Mouse (Mus musculus) kidney, embryonic 16.5 days (tissue): ENCODE data around the gene Pde3a. TPM values are rescaled to one million over a fixed set of nuclear protein-coding genes. Genes with fewer than 3 reads are reported as not detected.
A peak's percentile ranks its signal among the peaks of the same experiment; 100 is the strongest.

Experiments used
- ATAC-seq: fragments of 200-750 bp; cut with Nextera tagmentation; 2 replicates; pipeline ENCODE4 v1.8.0; 2017; ENCODE audit warnings: moderate TSS enrichment; ENCODE audit not compliant: low FRiP score, low TSS enrichment
- H3K27ac ChIP-seq: fragments of 300-500 bp; sonication (generic); 2 replicates; pipeline ENCODE4 v1.5.1; 2014; ENCODE audit warnings: low read length
- H3K27me3 ChIP-seq: fragments of 300-500 bp; sonication (generic); 2 replicates; pipeline ENCODE4 v1.6.1; 2014; ENCODE audit warnings: low read length, control low read depth, mixed read lengths; ENCODE audit not compliant: insufficient read depth
- H3K36me3 ChIP-seq: fragments of 300-500 bp; sonication (generic); 2 replicates; pipeline ENCODE4 v1.6.1; 2014; ENCODE audit warnings: low read length, control low read depth, mixed read lengths; ENCODE audit not compliant: insufficient read depth
- H3K4me1 ChIP-seq: fragments of 300-500 bp; sonication (generic); 2 replicates; pipeline ENCODE4 v1.6.1; 2014; ENCODE audit warnings: low read length, control low read depth, mixed read lengths; ENCODE audit not compliant: insufficient read depth
- H3K4me2 ChIP-seq: fragments of 300-500 bp; sonication (generic); replicated peaks from 2 replicates; pipeline ENCODE4 v1.6.1; 2014; ENCODE audit warnings: low read depth, low read length
- H3K4me3 ChIP-seq: fragments of 300-500 bp; sonication (generic); 2 replicates; pipeline ENCODE4 v1.5.1; 2014; ENCODE audit warnings: mild to moderate bottlenecking, low read length
- H3K9ac ChIP-seq: fragments of 300-500 bp; sonication (generic); replicated peaks from 2 replicates; pipeline ENCODE4 v1.6.1; 2014; ENCODE audit warnings: low read length
- H3K9me3 ChIP-seq: fragments of 300-500 bp; sonication (generic); 2 replicates; pipeline ENCODE4 v1.6.1; 2016; ENCODE audit warnings: low read length, control low read depth
- WGBS: fragments of 180-500 bp; shearing (Covaris S2); extraction: QIAGEN DNeasy Blood & Tissue Kit; methylation state at CpG from one replicate; pipeline ENCODE4 v1.1.7; 2014; 5-methylcytosine and 5-hydroxymethylcytosine counted together
- polyA plus RNA-seq: library from polyadenylated mRNA; unstranded; fragments of >200 nt; fragmentation: Nextera tagmentation; extraction: Ambion mirVana; gene quantifications from 2 replicates; pipeline ENCODE4 v1.2.1, GENCODE M21; 2015

The Pde3a gene
- polyA plus RNA-seq, 1 experiment from 2014 or later, result 12.1 TPM

GRCm38 (mm10) chr6:141405496-141405895 lies 156.4 kb downstream of the Pde3a start:
- H3K4me2 ChIP-seq, result no peak overlapping the region
- H3K36me3 ChIP-seq, result no peaks in the 10 kb centered on the region
- no peak overlapping the region for H3K9ac ChIP-seq
- H3K27me3 ChIP-seq, result no peaks in the 10 kb centered on the region
- H3K9me3 ChIP-seq, result no peaks in the 10 kb centered on the region
- peaks cover 7% of the 10 kb centered on the region; the same call in 1 of the 2 replicates for H3K4me1 ChIP-seq
- 41% methylated on average over 5 of the region's 5 CpGs for WGBS
- ATAC-seq, result no peak
- H3K27ac ChIP-seq, result no peak overlapping the region
- H3K4me3 ChIP-seq, result no peak overlapping the region

DNA sequence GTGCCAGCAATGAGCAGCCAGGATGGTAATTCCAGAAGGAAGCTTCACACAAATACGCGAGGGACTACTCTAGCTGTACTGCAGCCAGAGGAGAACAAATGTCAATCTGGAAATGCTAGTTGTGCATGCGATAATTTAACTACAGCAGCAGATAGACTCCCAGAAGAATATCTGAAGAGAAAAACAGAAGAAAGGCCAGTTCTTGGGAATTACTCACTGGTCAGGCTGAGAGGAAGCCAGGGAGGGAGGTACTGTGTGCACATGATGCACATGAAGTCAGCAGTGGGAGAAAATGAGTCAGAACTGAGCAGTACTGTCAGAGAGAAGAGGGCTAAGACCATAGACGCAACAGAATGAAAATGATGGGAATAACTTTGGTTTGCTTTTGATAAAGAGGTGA lies 159.7 kb downstream of the Pde3a start:
- Histone ChIP-seq H3K4me2 (no peak overlapping the region), H3K9me3 (no peaks in the 10 kb centered on the region), H3K4me3 (no peak overlapping the region), H3K9ac (no peak overlapping the region), H3K4me1 (peaks cover 7% of the 10 kb centered on the region; the same call in 1 of the 2 replicates), H3K27ac (no peak overlapping the region), H3K36me3 (no peaks in the 10 kb centered on the region), H3K27me3 (no peaks in the 10 kb centered on the region)
- ATAC-seq, result no peak
- 90% methylated on average over 4 of the region's 4 CpGs for WGBS

GRCm38 (mm10) chr6:141410836-141411235 lies 161.8 kb downstream of the Pde3a start:
- 79% methylated on average over 5 of the region's 5 CpGs for WGBS
- no peaks in the 10 kb centered on the region for H3K36me3 ChIP-seq
- ATAC-seq, result no peak
- H3K27ac ChIP-seq, result no peak overlapping the region
- H3K9ac ChIP-seq, result no peak overlapping the region
- H3K4me1 ChIP-seq, result no peaks in the 10 kb centered on the region
- no peaks in the 10 kb centered on the region for H3K9me3 ChIP-seq
- no peak overlapping the region for H3K4me2 ChIP-seq
- no peaks in the 10 kb centered on the region for H3K27me3 ChIP-seq
- no peak overlapping the region for H3K4me3 ChIP-seq

DNA sequence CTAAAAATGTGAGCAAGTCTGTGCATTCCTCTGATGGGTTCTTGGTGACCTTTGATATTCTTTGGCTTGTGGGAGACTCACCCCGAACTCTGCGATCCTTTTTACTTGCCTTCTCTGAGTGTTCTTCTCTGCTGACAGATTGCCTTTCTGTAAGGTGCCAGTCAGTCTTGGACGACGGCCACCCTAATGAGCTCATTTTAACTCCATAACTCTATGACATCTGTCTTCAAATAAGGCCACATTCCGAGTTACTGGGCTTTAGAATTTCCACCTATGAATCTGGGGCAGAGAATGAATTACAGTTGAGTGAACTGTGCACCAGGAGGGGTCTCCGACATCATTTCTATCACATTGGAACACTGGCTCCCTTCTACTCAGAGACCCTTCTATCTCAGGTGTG lies 176.0 kb downstream of the Pde3a start:
- Histone ChIP-seq H3K9ac (no peak overlapping the region), H3K27me3 (no peaks in the 10 kb centered on the region), H3K4me3 (no peak overlapping the region), H3K4me2 (no peak overlapping the region), H3K36me3 (no peaks in the 10 kb centered on the region), H3K4me1 (0 out of 2 replicates have a peak, but pooled peaks cover 4% of the 10 kb centered on the region), H3K27ac (no peak overlapping the region), H3K9me3 (no peaks in the 10 kb centered on the region)
- 84% methylated on average over 6 of the region's 6 CpGs for WGBS
- ATAC-seq, result no peak

- WGBS, result 81% methylated on average over 4 of the region's 4 CpGs
Observed at GRCm38 (mm10) chr6:141428587-141428986, 179.5 kb downstream of the Pde3a start.

DNA sequence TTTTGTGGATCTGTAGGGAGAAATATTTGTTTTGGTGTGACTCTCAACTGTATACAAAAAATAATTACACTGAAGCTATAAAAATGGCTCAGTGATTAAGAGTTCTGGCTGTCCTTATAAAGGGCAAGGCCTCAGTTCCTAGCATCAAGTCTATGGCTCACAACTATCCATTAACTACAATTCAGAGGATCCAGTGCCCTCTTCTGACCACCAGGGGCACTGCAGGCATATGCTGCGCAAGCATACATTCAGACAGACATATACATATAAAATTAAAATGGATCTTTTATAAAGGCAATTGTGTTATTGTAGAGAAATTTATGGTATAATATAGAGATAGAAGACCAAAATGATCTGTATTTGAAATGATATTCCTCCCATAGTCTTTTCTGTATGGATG lies 181.1 kb downstream of the Pde3a start:
- Histone ChIP-seq H3K36me3 (0 out of 2 replicates have a peak, but pooled peaks cover 4% of the 10 kb centered on the region), H3K4me2 (no peak overlapping the region), H3K4me3 (no peak overlapping the region), H3K9me3 (no peaks in the 10 kb centered on the region), H3K27me3 (no peaks in the 10 kb centered on the region), H3K9ac (no peak overlapping the region), H3K27ac (no peak overlapping the region), H3K4me1 (peaks cover 18% of the 10 kb centered on the region)
- no peak for ATAC-seq
- WGBS, result 91% methylated on average over 1 of the region's 1 CpGs

More at GRCm38 (mm10) chr6:141428587-141428986, 179.5 kb downstream of the Pde3a start:
- 0 out of 2 replicates have a peak, but pooled peaks cover 4% of the 10 kb centered on the region for H3K4me1 ChIP-seq
- no peaks in the 10 kb centered on the region for H3K9me3 ChIP-seq
- 0 out of 2 replicates have a peak, but pooled peaks cover 4% of the 10 kb centered on the region for H3K36me3 ChIP-seq
- ATAC-seq, result no peak
- H3K4me3 ChIP-seq, result no peak overlapping the region
- no peak overlapping the region for H3K9ac ChIP-seq
- H3K27me3 ChIP-seq, result no peaks in the 10 kb centered on the region
- H3K27ac ChIP-seq, result no peak overlapping the region
- no peak overlapping the region for H3K4me2 ChIP-seq

DNA sequence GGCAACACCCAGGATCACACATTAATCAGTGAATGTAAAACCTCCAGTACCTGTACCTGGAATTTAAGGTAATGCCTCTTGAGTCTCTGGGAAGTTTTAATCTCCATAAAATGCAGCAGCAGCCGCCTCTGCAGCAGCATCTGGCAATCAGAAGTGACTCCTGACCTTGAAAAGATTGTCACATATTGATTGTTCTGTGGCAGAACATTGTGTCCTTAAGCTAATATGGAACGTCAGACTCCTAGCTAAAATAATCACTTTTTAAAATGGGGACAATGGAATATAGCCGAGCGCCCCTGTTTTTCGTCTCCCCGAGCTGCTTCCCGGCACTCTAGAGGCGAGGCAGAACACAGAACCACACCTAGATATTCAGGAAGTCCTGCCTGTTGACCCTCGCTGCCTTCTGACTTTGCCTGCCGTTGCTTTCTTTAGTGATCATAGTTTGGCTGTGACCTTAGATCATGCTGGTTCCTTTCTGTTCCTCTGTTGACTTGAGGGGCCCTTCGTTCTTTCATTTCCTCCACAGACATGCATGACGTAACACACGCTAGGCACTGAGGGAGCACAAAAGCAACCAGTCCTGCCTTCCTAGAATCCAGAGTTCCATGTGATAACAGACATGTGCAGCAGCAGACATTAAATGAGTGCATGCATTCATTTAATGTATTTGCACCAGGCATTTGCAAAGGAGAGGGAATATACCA lies 183.4 kb downstream of the Pde3a start:
- no peak for ATAC-seq
- Histone ChIP-seq H3K27me3 (no peaks in the 10 kb centered on the region), H3K9me3 (no peaks in the 10 kb centered on the region), H3K9ac (no peak overlapping the region), H3K4me2 (no peak overlapping the region), H3K4me3 (no peak overlapping the region), H3K4me1 (peaks cover 17% of the 10 kb centered on the region), H3K27ac (no peak overlapping the region), H3K36me3 (0 out of 2 replicates have a peak, but pooled peaks cover 4% of the 10 kb centered on the region)
- WGBS, result 83% methylated on average over 13 of the region's 13 CpGs

DNA sequence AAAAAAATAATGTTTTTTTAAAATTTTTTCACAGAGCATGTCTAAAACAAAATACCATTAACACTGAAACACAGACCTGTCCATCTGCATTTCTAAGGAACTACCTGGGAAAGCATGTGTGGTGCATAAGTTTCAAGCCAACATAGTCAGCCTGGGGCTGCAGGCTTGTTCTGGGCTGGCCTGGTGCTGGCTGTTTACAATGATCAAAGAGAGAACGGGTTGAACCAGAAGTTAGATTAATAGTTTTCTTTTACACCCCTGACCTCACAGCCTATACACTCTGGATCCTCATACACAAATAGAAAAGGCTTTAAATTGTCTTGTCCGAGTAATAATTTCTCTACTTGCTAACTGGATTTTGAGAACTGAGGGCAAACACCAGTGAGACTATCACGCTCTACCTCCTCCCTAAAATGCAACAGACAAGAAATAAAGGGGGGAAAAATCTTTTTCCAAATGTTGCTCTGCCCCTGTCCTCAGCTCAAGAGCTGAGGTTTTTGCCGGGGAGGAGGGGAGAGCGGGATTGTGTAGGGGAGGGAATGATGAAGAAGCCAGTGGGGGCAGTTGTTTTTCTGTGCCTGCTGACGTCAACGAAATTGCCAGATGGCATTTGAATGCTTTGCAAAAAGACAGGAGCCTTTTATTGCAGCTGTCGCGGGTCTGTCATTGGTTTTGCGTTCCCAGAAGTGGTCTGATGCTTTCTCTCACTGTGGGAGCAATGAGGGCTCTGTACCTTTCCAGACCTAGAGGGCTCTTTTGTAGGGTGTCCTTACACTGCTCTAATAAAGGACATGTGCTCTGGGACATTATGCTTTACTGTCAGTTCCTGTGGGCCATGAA lies 185.1 kb downstream of the Pde3a start:
- Histone ChIP-seq H3K27ac (peak overlapping the region; percentile 75), H3K9ac (no peak overlapping the region), H3K4me2 (peak overlapping the region; percentile 19), H3K9me3 (no peaks in the 10 kb centered on the region), H3K27me3 (no peaks in the 10 kb centered on the region), H3K4me1 (peaks cover 17% of the 10 kb centered on the region), H3K36me3 (0 out of 2 replicates have a peak, but pooled peaks cover 4% of the 10 kb centered on the region), H3K4me3 (no peak overlapping the region)
- 17% methylated on average over 10 of the region's 10 CpGs for WGBS
- ATAC-seq, result peak; percentile 83

DNA sequence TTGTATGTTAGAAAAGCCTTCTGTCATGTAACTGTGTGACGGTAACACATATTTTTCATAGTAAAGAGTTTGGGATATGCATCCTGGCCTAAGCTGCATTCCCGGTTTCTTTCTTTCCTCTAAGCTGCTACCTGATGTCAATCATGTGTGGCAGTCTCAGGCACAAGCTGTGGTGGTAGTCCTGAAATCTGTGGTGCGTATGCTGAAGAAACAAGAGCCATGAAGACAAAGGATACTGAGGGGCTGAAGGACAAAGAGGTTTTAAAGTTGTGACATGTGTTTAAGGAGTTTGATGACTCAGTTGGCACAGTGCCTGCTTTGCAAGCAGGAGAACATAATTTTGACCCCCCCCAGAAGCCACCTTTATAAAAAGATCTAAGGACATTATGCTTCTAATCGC lies 186.1 kb downstream of the Pde3a start:
- WGBS, result 77% methylated on average over 4 of the region's 4 CpGs
- H3K4me3 ChIP-seq, result no peak overlapping the region
- peaks cover 17% of the 10 kb centered on the region for H3K4me1 ChIP-seq
- H3K4me2 ChIP-seq, result no peak overlapping the region
- no peak for ATAC-seq
- H3K9ac ChIP-seq, result no peak overlapping the region
- H3K27ac ChIP-seq, result peak overlapping the region; percentile 75; the same call in 1 of the 2 replicates
- H3K9me3 ChIP-seq, result no peaks in the 10 kb centered on the region
- 0 out of 2 replicates have a peak, but pooled peaks cover 4% of the 10 kb centered on the region for H3K36me3 ChIP-seq
- no peaks in the 10 kb centered on the region for H3K27me3 ChIP-seq
